Mouse (Mus musculus): Measurements from ENCODE around the gene Ndufa3.

GRCm38 (mm10) chr7:3590550-3590949 is 26.6 kb upstream of the Ndufa3 start:
- TF ChIP-seq POLR2A (IDR thresholded peaks at IDR 0.05; ENCODE audit: insufficient read depth, low read depth, low read length) (no peak), CTCF (IDR thresholded peaks at IDR 0.05; ENCODE audit: insufficient read depth, low read depth, low read length) (no peak)
